Mouse (Mus musculus) heart, adult 8-10 months (tissue): ENCODE results near the gene Slc39a2. TPM values are rescaled to one million over a fixed set of nuclear protein-coding genes. Genes with fewer than 3 reads are reported as not detected.
"Not testable (repeated sequence)": the region's sequence is repeated elsewhere in the genome, so short reads cannot be mapped to it uniquely, and the experiment has no call there.

ENCODE experiments used
- DNase-seq: peaks from one replicate; pipeline ENCODE4 v3.0.0; 2022; ENCODE audit warnings: low spot score
- total RNA-seq, 4 experiments: library from RNA; stranded (reverse); gene quantifications; 2 replicates each; pipeline ENCODE4 v1.2.4; 2022

Gene Slc39a2
- total RNA-seq, 4 experiments from 2014 or later: 0.17 to 0.44 TPM; not detected in 2

DNA sequence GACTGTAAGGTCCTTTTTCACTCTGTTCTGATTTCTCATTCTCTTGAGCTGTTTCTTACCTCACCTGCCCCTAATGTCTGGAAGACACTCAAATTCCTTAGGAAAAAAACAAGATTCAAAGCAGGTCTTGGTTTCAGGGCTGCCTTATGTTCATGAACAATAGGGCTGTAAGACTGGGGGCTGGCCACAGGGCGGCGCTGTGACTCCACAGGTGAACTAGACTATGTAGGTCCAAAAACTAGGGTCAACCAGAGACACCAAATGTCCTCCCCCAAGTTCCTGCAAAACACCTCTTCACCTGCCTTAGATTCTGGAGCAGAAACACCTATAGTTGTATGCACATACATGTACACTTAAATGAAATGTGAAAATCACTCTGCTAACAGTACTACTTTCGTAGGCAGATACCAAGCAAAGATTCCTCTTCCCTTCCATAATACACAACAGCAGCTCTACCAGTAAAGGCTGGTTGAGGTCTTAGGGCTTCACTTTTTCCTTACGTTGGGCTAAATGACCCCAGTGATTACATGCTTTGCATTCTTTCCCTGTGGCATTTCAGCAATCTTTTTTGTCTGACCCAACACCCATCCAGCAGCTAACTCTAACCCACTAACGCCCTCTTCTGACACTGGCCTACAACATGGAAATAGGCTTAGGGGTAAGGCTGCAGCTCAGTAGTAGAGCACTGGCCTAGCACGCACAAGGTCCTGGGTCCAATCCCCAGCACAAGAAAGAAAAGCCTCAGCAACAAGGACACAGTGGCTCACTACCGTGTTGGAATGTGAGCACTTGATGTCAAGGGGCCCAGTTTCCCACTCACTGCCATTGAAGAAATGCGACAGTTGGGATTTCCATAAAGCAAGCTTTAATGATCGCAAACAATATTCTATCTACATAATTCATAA lies 10.4 kb downstream of the Slc39a2 start:
- peak; percentile 74 for DNase-seq

- DNase-seq: no peak
Observed at GRCm38 (mm10) chr14:51903782-51904181, 11.1 kb downstream of the Slc39a2 start.

- DNase-seq: no peak
Observed at GRCm38 (mm10) chr14:51904706-51905105, 12.0 kb downstream of the Slc39a2 start.

- DNase-seq: no peak
Observed at GRCm38 (mm10) chr14:51906102-51906501, 13.4 kb downstream of the Slc39a2 start.

DNA sequence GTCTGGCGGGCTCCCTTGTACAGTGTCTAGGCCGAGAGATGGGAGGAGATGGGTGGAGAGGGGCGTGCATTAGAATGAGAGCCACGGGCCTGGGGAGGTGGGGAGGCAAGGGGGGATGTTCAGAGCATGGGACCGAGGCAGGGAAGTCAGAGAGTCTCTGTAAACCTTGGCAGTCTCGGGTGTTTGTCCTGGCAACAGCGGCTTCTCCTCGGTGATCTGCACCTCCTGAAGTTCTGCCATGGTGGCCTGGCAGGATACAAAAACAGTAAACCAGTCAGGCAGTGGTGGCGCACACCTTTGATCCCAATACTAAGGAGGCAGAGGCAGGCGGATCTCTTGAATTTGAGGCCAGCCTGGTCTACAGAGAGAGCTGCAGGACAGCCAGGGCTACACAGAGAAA lies 18.6 kb downstream of the Slc39a2 start:
- no peak for DNase-seq

- DNase-seq: peak; percentile 41
Observed at GRCm38 (mm10) chr14:51912391-51913061, 19.8 kb downstream of the Slc39a2 start.

- peak; percentile 84 for DNase-seq
Observed at GRCm38 (mm10) chr14:51913062-51913959, 20.6 kb downstream of the Slc39a2 start.

DNA sequence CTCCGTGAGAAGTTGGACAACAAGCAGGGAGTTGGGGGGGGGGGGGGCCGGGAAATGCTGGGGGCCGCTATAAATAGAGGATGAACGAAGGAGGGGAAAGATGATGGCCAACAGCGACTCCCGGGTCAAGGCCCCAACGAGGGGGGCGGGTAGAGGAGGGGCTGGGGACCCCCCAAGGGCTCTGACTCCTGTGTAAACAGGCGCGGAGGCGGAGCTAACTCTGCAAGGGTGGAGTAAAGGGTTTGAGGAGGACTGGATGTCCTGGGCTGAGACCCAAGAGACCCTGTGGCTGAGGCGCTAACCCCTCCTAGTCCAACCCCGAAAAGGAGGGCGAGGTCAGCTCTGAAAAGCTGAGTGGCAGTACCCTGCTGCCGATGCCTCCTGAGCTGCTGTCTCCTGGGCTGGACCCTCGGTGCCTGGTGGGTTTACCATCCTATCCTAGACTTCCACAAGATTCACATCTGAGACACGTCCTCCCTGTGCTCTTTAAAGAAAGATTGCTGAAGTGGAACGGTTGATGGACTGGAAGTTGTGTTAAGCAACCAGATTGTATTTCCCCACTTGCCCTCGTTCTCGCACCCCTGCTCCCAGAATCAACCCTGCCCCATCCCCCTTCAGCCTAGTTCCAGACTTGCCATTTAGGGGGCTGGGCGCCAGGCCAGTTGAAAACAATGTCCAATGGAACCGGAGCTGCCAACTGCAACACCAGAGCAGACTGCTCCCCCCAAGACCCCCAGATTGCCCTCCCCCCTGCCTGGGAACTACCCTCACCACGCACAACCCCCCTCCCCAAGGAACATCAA lies 21.5 kb downstream of the Slc39a2 start, which contains the start of gene Ndrg2:
TSS of gene Ndrg2 (minus strand) at position 199 of the 803 bp plus-strand sequence.
- peak; percentile 90 for DNase-seq

DNA sequence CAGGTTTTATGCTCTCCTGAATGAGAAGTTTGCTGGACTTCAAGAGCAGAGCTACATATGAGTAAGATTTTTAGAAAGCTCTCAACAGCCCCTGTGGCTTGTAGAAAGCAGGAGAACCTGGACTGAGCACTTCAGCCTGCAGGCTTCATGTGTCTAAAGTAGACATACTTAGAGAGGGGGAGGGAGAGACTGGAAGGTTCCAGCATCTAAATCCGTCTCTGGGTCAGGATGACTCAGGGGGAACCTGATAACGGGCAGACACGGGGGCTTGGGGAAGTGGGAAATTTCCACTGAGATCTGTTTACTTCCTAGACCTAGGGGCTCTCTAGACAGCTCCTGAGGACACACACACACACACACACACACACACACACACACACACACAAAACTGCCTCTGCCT lies 22.3 kb downstream of the Slc39a2 start:
- DNase-seq: peak; percentile 56

DNA sequence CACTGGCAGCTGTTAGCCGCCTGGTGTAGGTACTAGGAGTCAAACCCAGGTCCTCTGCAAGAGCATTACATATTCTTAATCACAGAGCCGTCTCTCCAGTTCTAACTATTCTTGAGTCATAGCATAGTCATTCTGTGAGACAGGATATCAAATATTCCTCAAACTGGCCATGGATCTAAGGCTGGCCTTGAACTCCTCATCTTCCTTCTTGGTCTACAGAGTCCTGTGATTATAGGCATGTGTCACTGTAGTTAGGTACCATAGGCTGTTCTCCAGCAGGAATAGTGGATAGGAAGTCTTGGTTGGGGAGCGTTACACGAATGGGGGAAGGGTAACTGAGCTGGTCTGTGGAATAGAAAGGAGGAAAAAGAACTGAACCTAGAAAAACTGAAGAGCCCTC lies 23.9 kb downstream of the Slc39a2 start:
- no peak for DNase-seq

GRCm38 (mm10) chr14:51918125-51918524 lies 25.4 kb downstream of the Slc39a2 start, which contains the start of gene Tppp2:
Tppp2 (plus strand) TSS chr14:51918425.
- no peak for DNase-seq

DNA sequence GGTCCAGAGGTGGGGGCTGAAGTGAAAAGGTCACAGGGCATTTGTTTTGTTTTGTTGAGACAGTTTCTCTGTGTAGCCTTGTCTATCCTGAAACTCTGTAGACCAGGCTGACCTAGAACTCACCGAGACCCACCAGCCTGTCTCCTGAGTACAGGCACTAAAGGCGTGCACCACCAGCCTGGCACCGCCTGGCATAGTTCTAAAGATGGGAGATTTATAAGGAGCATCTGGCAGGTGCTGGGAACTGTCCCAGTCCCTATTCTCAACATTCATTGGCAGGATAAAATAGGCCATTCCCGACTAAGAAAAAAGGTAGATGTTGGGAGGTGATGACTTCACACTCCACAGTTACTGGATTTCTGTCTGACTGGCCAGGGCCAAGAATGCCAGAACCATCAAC lies 26.3 kb downstream of the Slc39a2 start:
- no peak for DNase-seq

DNA sequence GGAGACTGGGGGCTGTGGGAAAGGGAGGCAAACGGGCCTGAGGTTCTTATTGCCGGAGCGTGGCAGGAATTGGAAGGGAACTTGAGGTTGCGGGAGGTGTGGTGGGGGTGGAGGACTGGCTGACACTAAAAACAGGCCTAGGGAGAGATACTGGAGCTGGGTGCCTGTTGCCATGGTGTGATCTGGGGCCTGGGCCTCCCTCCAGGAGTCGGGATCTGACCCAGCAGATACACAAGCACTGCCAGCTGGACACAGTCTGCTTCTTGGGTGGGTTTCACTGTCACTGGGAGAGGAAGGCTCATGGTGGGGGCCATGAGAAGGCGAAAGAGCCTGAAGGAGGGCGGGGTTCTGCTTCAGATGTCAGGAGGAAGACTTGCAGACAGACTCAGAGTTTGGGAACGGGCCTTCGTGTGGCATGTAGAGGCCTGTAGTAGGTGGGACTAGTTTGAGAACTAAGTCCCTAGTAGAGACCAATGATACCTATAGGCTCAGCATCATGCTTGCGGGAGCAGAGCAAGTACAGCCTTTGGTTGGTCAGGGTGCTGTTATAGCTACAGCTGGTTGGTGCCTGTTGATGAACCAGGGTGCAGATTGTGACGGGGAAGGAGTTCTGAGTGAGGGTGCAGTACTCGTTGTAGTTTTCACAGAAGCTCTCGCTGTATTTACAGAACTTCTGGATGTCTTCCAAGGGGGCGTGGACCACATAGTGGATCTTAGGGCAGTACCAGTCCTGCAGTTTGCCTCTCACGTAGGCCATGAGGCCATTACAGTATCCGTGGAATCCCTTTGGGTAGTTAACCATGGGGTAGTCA lies 29.3 kb downstream of the Slc39a2 start:
- peak; percentile 43 for DNase-seq

DNA sequence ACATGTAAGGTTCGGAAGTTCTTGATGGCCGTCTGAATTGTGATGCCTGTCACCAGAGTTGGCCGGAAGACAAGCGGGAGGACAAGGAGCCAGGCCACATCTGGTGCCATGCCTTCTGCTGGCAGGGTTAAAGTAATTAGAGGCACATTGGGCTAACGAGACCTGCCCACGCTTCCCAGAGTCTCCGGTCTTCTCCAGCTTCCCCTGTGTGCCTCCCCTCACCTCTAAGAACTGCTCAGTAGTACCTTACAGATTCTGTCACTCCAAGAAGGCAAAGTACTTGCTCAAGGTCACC lies 29.8 kb downstream of the Slc39a2 start, which contains the start of gene Rnase13:
TSS of gene Rnase13 (minus strand) at position 203 of the 295 bp plus-strand sequence.
- no peak for DNase-seq

DNA sequence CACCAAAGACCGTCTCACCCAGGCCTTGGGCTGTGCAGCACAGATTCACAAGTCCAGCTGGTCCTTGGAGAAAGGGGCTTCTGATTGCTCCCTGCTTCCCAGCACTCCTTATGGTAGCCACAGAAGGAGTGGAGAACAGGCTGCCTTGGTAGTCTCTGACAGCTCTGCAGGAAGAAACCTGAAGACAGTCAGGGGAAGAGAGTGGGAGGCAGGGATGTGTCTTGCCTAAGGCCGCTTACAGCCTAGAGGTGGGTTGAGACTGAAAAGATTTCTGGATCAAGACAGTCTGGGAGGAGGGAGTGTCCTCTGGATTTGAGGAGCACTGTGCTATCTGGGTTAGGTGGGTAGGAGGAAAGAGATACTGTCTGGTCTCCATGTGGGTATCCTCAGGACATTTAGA lies 30.2 kb downstream of the Slc39a2 start:
- DNase-seq: no peak

GRCm38 (mm10) chr14:51923492-51923891 lies 30.8 kb downstream of the Slc39a2 start:
- DNase-seq: no peak

- not testable (repeated sequence) for DNase-seq
Observed at GRCm38 (mm10) chr14:51926930-51927329, 34.2 kb downstream of the Slc39a2 start.

GRCm38 (mm10) chr14:51929309-51929943 lies 36.7 kb downstream of the Slc39a2 start:
- peak; percentile 83 for DNase-seq

- DNase-seq: peak; percentile 28
Observed at GRCm38 (mm10) chr14:51929968-51930367, 37.3 kb downstream of the Slc39a2 start.
